Mouse (Mus musculus) hindbrain, embryonic 15.5 days (tissue): ENCODE results near the gene Pald1. TPM values are rescaled to one million over a fixed set of nuclear protein-coding genes. Genes with fewer than 3 reads are reported as not detected.

Source experiments
- ATAC-seq: fragments of 200-750 bp; cut with Nextera tagmentation; 2 replicates; pipeline ENCODE4 v1.8.0; 2017; ENCODE audit warnings: low read depth, moderate number of reproducible peaks, moderate TSS enrichment; ENCODE audit not compliant: low FRiP score
- H3K27ac ChIP-seq: fragments of 300-500 bp; sonication (generic); replicated peaks from 2 replicates; pipeline ENCODE4 v1.5.1; 2015; ENCODE audit warnings: mild to moderate bottlenecking, inconsistent platforms
- H3K27me3 ChIP-seq: fragments of 300-500 bp; sonication (generic); 2 replicates; pipeline ENCODE4 v1.6.1; 2015; ENCODE audit warnings: control low read depth, inconsistent platforms
- H3K36me3 ChIP-seq: fragments of 300-500 bp; sonication (generic); 2 replicates; pipeline ENCODE4 v1.6.1; 2015; ENCODE audit warnings: control low read depth, inconsistent platforms
- H3K4me1 ChIP-seq: fragments of 300-500 bp; sonication (generic); replicated peaks from 2 replicates; pipeline ENCODE4 v1.6.1; 2015; ENCODE audit warnings: control low read depth, inconsistent platforms
- H3K4me2 ChIP-seq: fragments of 300-500 bp; sonication (generic); 2 replicates; pipeline ENCODE4 v1.6.1; 2015; ENCODE audit warnings: moderate library complexity, mild to moderate bottlenecking, inconsistent platforms
- H3K4me3 ChIP-seq: fragments of 300-500 bp; sonication (generic); 2 replicates; pipeline ENCODE4 v1.5.1; 2015; ENCODE audit warnings: mild to moderate bottlenecking, inconsistent platforms
- H3K9ac ChIP-seq: fragments of 300-500 bp; sonication (generic); 2 replicates; pipeline ENCODE4 v1.6.1; 2015; ENCODE audit warnings: inconsistent platforms
- H3K9me3 ChIP-seq: fragments of 300-500 bp; sonication (generic); 2 replicates; pipeline ENCODE4 v1.6.1; 2016; ENCODE audit warnings: control low read depth, inconsistent platforms
- WGBS: fragments of 180-500 bp; shearing (Covaris S2); methylation state at CpG from one replicate; pipeline ENCODE4 v1.1.7; 2015; 5-methylcytosine and 5-hydroxymethylcytosine counted together
- polyA plus RNA-seq: library from polyadenylated mRNA; unstranded; fragments of >200 nt; fragmentation: Nextera tagmentation; extraction: Ambion mirVana; gene quantifications from 2 replicates; pipeline ENCODE4 v1.2.1, GENCODE M21; 2015

The Pald1 gene
- polyA plus RNA-seq, 1 experiment from 2014 or later = 32.4 TPM

GRCm38 (mm10) chr10:61400407-61400806 is 17.1 kb upstream of the Pald1 start:
- Histone ChIP-seq H3K4me2 (no peak overlapping the region), H3K27me3 (0 out of 2 replicates have a peak, but pooled peaks cover 2% of the 10 kb centered on the region), H3K9me3 (no peaks in the 10 kb centered on the region), H3K36me3 (no peaks in the 10 kb centered on the region), H3K4me3 (no peak overlapping the region), H3K9ac (no peak overlapping the region), H3K4me1 (0 out of 2 replicates have a peak, but pooled peaks cover 4% of the 10 kb centered on the region), H3K27ac (no peak overlapping the region)
- no peak for ATAC-seq
- WGBS = 95% methylated on average over 5 of the region's 5 CpGs

GRCm38 (mm10) chr10:61399156-61399734 is 15.9 kb upstream of the Pald1 start:
- peak; percentile 81 for ATAC-seq
- Histone ChIP-seq H3K27ac (no peak overlapping the region), H3K36me3 (no peaks in the 10 kb centered on the region), H3K9ac (no peak overlapping the region), H3K4me2 (no peak overlapping the region), H3K4me1 (0 out of 2 replicates have a peak, but pooled peaks cover 4% of the 10 kb centered on the region), H3K4me3 (no peak overlapping the region), H3K27me3 (no peaks in the 10 kb centered on the region), H3K9me3 (no peaks in the 10 kb centered on the region)
- WGBS = 26% methylated on average over 13 of the region's 13 CpGs

GRCm38 (mm10) chr10:61398125-61398524 is 14.8 kb upstream of the Pald1 start:
- H3K4me3 ChIP-seq = no peak overlapping the region
- no peaks in the 10 kb centered on the region for H3K9me3 ChIP-seq
- no peak overlapping the region for H3K4me2 ChIP-seq
- no peaks in the 10 kb centered on the region for H3K36me3 ChIP-seq
- WGBS = 46% methylated on average over 3 of the region's 3 CpGs
- 0 out of 2 replicates have a peak, but pooled peaks cover 4% of the 10 kb centered on the region for H3K4me1 ChIP-seq
- H3K9ac ChIP-seq = no peak overlapping the region
- H3K27ac ChIP-seq = no peak overlapping the region
- no peaks in the 10 kb centered on the region for H3K27me3 ChIP-seq
- ATAC-seq = no peak

- Histone ChIP-seq H3K27ac (no peak overlapping the region), H3K27me3 (no peaks in the 10 kb centered on the region), H3K36me3 (no peaks in the 10 kb centered on the region), H3K9me3 (no peaks in the 10 kb centered on the region), H3K9ac (no peak overlapping the region), H3K4me2 (no peak overlapping the region), H3K4me3 (no peak overlapping the region), H3K4me1 (0 out of 2 replicates have a peak, but pooled peaks cover 4% of the 10 kb centered on the region)
- no peak for ATAC-seq
- WGBS = 25% methylated on average over 9 of the region's 9 CpGs
These were observed 11.3 kb upstream of the Pald1 start for GRCm38 (mm10) chr10:61394476-61395136.

- Histone ChIP-seq H3K9me3 (no peaks in the 10 kb centered on the region), H3K27ac (no peak overlapping the region), H3K9ac (no peak overlapping the region), H3K36me3 (no peaks in the 10 kb centered on the region), H3K4me3 (no peak overlapping the region), H3K4me2 (no peak overlapping the region), H3K4me1 (no peaks in the 10 kb centered on the region), H3K27me3 (no peaks in the 10 kb centered on the region)
- no peak for ATAC-seq
- WGBS = 66% methylated on average over 4 of the region's 4 CpGs
These were observed 9.3 kb upstream of the Pald1 start for GRCm38 (mm10) chr10:61392584-61392983.

- Histone ChIP-seq H3K9me3 (no peaks in the 10 kb centered on the region), H3K4me2 (no peak overlapping the region), H3K4me3 (no peak overlapping the region), H3K9ac (no peak overlapping the region), H3K36me3 (no peaks in the 10 kb centered on the region), H3K4me1 (no peaks in the 10 kb centered on the region), H3K27ac (no peak overlapping the region), H3K27me3 (no peaks in the 10 kb centered on the region)
- ATAC-seq = no peak
- WGBS = 50% methylated on average over 2 of the region's 2 CpGs
These were observed 6.8 kb upstream of the Pald1 start for GRCm38 (mm10) chr10:61390148-61390547.

- Histone ChIP-seq H3K4me2 (no peak overlapping the region), H3K4me1 (peaks cover 4% of the 10 kb centered on the region), H3K9me3 (no peaks in the 10 kb centered on the region), H3K4me3 (no peak overlapping the region), H3K36me3 (no peaks in the 10 kb centered on the region), H3K27ac (peak overlapping the region; percentile 21; the same call in 1 of the 2 replicates), H3K9ac (no peak overlapping the region), H3K27me3 (no peaks in the 10 kb centered on the region)
- 18% methylated on average over 5 of the region's 5 CpGs for WGBS
- ATAC-seq = peak; percentile 81
These were observed 5.7 kb upstream of the Pald1 start for GRCm38 (mm10) chr10:61389020-61389419.

GRCm38 (mm10) chr10:61386284-61386683 is 3.0 kb upstream of the Pald1 start:
- WGBS = 77% methylated on average over 6 of the region's 6 CpGs
- no peaks in the 10 kb centered on the region for H3K36me3 ChIP-seq
- H3K4me3 ChIP-seq = no peak overlapping the region
- H3K27ac ChIP-seq = no peak overlapping the region
- no peaks in the 10 kb centered on the region for H3K9me3 ChIP-seq
- H3K27me3 ChIP-seq = 0 out of 2 replicates have a peak, but pooled peaks cover 2% of the 10 kb centered on the region
- no peak overlapping the region for H3K4me2 ChIP-seq
- H3K4me1 ChIP-seq = peaks cover 28% of the 10 kb centered on the region
- no peak for ATAC-seq
- no peak overlapping the region for H3K9ac ChIP-seq

GRCm38 (mm10) chr10:61385174-61385573 is 1.8 kb upstream of the Pald1 start:
- no peaks in the 10 kb centered on the region for H3K36me3 ChIP-seq
- no peak for ATAC-seq
- 0 out of 2 replicates have a peak, but pooled peaks cover 2% of the 10 kb centered on the region for H3K27me3 ChIP-seq
- no peak overlapping the region for H3K9ac ChIP-seq
- no peak overlapping the region for H3K4me3 ChIP-seq
- H3K4me2 ChIP-seq = no peak overlapping the region
- no peaks in the 10 kb centered on the region for H3K9me3 ChIP-seq
- 78% methylated on average over 6 of the region's 6 CpGs for WGBS
- peaks cover 39% of the 10 kb centered on the region for H3K4me1 ChIP-seq
- no peak overlapping the region for H3K27ac ChIP-seq

GRCm38 (mm10) chr10:61383715-61384047 is 351 bp upstream of the Pald1 start:
- ATAC-seq = peak; percentile 29; the same call in 1 of the 2 replicates
- Histone ChIP-seq H3K4me1 (peaks cover 49% of the 10 kb centered on the region), H3K4me2 (peak overlapping the region; percentile 81), H3K4me3 (peak overlapping the region; percentile 69), H3K9ac (peak overlapping the region; percentile 58), H3K9me3 (no peaks in the 10 kb centered on the region), H3K27ac (peak overlapping the region; percentile 69), H3K36me3 (no peaks in the 10 kb centered on the region), H3K27me3 (0 out of 2 replicates have a peak, but pooled peaks cover 2% of the 10 kb centered on the region)
- WGBS = 2% methylated on average over 11 of the region's 11 CpGs

- WGBS = 0% methylated on average over 8 of the region's 8 CpGs
- H3K4me1 ChIP-seq = peaks cover 49% of the 10 kb centered on the region
- 0 out of 2 replicates have a peak, but pooled peaks cover 2% of the 10 kb centered on the region for H3K27me3 ChIP-seq
- H3K4me2 ChIP-seq = peak overlapping the region; percentile 81
- no peaks in the 10 kb centered on the region for H3K9me3 ChIP-seq
- no peaks in the 10 kb centered on the region for H3K36me3 ChIP-seq
- H3K9ac ChIP-seq = peak overlapping the region; percentile 58
- H3K27ac ChIP-seq = peak overlapping the region; percentile 69; the same call in 1 of the 2 replicates
- 0 out of 2 replicates have a peak, but pooled peaks have one; percentile 16 for ATAC-seq
- H3K4me3 ChIP-seq = peak overlapping the region; percentile 69
These were observed 1.0 kb downstream of the Pald1 start for GRCm38 (mm10) chr10:61382281-61382731.

- Histone ChIP-seq H3K27me3 (0 out of 2 replicates have a peak, but pooled peaks cover 2% of the 10 kb centered on the region), H3K9me3 (no peaks in the 10 kb centered on the region), H3K27ac (no peak overlapping the region), H3K36me3 (no peaks in the 10 kb centered on the region), H3K4me1 (peaks cover 49% of the 10 kb centered on the region), H3K4me2 (peak overlapping the region; percentile 81), H3K9ac (peak overlapping the region; percentile 58; the same call in 1 of the 2 replicates), H3K4me3 (peak overlapping the region; percentile 69)
- ATAC-seq = no peak
- 11% methylated on average over 8 of the region's 8 CpGs for whole genome bisulfite sequencing
These were observed 1.5 kb downstream of the Pald1 start for GRCm38 (mm10) chr10:61381823-61382222.
